Mouse (Mus musculus): ENCODE data around the gene Eva1b. TPM values are rescaled to one million over a fixed set of nuclear protein-coding genes. Genes with fewer than 3 reads are reported as not detected.

The Eva1b gene
- polyA plus RNA-seq, 1 experiment from 2014 or later: 8.1 TPM

DNA sequence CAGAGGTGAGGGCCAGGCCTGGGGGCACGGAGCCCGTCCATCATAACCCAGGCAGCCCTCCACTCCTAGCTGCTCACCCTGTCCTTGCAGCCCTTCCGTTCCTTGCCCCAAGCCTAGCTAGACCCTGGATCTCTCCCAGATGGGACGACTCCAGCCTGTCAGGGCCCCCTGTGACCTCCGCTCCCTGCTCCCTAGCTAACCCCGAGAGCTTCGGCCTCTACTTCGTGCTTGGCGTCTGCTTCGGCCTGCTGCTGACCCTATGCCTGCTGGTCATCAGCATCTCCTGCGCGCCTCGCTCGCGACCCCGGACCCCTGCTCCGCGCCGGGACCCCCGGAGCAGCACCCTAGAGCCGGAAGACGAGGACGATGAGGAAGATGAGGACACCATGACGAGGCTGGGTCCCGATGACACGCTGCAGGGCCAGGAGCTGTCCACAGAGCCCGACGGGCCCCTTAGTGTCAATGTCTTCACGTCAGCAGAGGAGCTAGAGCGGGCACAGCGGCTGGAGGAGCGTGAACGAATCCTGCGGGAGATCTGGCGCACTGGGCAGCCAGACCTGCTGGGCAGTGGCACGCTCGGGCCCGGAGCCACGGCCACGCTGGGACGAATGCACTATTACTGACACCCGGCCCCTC, 1.6 kb downstream of the Eva1b start:
- H3K9ac ChIP-seq: peak overlapping the region; percentile 49
- H3K4me2 ChIP-seq: peak overlapping the region; percentile 66
- peak overlapping the region; percentile 40 for H3K4me3 ChIP-seq
- 23% methylated on average over 42 of the region's 42 CpGs for WGBS
- peak; percentile 14; the same call in 1 of the 2 replicates for ATAC-seq
- H3K27me3 ChIP-seq: peaks cover 61% of the 10 kb centered on the region
- no peaks in the 10 kb centered on the region for H3K9me3 ChIP-seq (replicated peaks)
- H3K27ac ChIP-seq: no peak overlapping the region
- no peaks in the 10 kb centered on the region for H3K36me3 ChIP-seq (ENCODE audit: poor library complexity, severe bottlenecking)
- peaks cover 20% of the 10 kb centered on the region for H3K4me1 ChIP-seq

- H3K27me3 ChIP-seq: peaks cover 61% of the 10 kb centered on the region
- H3K36me3 ChIP-seq (ENCODE audit: poor library complexity, severe bottlenecking): no peaks in the 10 kb centered on the region
- H3K4me2 ChIP-seq: peak overlapping the region; percentile 66; the same call in 1 of the 2 replicates
- ATAC-seq: no peak
- H3K27ac ChIP-seq: no peak overlapping the region
- no peak overlapping the region for H3K9ac ChIP-seq
- no peaks in the 10 kb centered on the region for H3K9me3 ChIP-seq (replicated peaks)
- H3K4me3 ChIP-seq: no peak overlapping the region
- H3K4me1 ChIP-seq: peaks cover 20% of the 10 kb centered on the region
- WGBS: 58% methylated on average over 10 of the region's 10 CpGs
Measured at GRCm38 (mm10) chr4:126149798-126150197, 2.3 kb downstream of the Eva1b start.

DNA sequence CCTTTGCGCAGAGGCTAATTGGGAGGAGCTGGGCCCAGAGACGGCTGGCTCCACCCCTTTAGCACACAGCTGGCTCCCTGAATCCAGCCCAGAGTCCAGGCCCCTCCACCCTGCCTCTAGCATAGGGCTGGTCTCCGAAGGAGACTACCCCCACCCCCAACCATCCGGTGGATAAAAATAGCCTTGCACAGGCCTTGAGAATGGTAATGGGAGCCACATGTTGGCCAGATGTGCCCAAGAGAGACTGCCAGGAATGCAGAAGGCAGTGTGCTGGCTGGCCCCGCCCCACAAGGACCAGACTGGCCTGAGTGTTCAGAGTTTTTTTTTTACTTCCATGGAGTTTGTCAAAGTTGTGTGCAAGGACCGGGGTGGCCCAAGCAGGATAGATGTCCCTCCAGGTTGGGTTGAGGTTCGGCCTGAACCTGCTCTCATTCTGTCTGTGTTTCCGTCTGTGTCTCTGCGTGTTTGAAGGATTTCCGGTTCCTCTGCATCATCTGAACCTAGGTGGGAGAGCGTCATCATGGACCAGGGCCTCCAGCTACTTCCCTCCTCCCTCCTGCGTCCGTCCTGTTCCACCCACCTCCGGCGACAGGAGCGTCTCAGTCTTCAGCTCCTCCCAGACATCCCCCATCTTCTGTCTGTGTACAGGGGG, 2.9 kb downstream of the Eva1b start:
- ATAC-seq: no peak
- no peak overlapping the region for H3K27ac ChIP-seq
- 60% methylated on average over 16 of the region's 16 CpGs for WGBS

DNA sequence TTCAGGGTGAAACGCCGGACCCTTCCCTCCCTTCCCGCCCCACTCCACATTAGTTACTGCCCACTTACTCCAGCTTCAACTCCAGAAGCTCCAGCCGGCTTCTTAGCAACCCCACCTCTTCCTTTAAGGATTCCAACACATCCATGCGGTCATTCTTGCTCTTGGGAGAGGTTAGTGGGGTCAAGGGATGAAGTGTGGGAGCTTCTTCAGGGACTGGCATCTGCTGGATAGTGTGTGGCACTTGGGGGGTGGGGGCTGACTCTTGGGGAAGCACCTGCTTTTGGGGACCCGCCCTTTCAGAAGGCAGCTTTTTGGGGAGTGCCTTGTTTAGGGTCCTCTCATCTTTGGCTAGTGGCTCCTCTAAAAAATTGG, 3.4 kb downstream of the Eva1b start:
- no peaks in the 10 kb centered on the region for H3K9me3 ChIP-seq (replicated peaks)
- H3K9ac ChIP-seq: no peak overlapping the region
- peaks cover 61% of the 10 kb centered on the region for H3K27me3 ChIP-seq
- no peaks in the 10 kb centered on the region for H3K36me3 ChIP-seq (ENCODE audit: poor library complexity, severe bottlenecking)
- no peak for ATAC-seq
- H3K27ac ChIP-seq: no peak overlapping the region
- H3K4me2 ChIP-seq: no peak overlapping the region
- 75% methylated on average over 6 of the region's 6 CpGs for WGBS
- H3K4me1 ChIP-seq: peaks cover 20% of the 10 kb centered on the region
- H3K4me3 ChIP-seq: no peak overlapping the region

More for the DNA sequence above, 2.9 kb downstream of the Eva1b start:
- H3K9ac ChIP-seq: no peak overlapping the region
- H3K4me3 ChIP-seq: no peak overlapping the region
- H3K27me3 ChIP-seq: peaks cover 61% of the 10 kb centered on the region
- no peak overlapping the region for H3K4me2 ChIP-seq
- no peaks in the 10 kb centered on the region for H3K9me3 ChIP-seq (replicated peaks)
- H3K36me3 ChIP-seq (ENCODE audit: poor library complexity, severe bottlenecking): no peaks in the 10 kb centered on the region
- peaks cover 20% of the 10 kb centered on the region for H3K4me1 ChIP-seq

DNA sequence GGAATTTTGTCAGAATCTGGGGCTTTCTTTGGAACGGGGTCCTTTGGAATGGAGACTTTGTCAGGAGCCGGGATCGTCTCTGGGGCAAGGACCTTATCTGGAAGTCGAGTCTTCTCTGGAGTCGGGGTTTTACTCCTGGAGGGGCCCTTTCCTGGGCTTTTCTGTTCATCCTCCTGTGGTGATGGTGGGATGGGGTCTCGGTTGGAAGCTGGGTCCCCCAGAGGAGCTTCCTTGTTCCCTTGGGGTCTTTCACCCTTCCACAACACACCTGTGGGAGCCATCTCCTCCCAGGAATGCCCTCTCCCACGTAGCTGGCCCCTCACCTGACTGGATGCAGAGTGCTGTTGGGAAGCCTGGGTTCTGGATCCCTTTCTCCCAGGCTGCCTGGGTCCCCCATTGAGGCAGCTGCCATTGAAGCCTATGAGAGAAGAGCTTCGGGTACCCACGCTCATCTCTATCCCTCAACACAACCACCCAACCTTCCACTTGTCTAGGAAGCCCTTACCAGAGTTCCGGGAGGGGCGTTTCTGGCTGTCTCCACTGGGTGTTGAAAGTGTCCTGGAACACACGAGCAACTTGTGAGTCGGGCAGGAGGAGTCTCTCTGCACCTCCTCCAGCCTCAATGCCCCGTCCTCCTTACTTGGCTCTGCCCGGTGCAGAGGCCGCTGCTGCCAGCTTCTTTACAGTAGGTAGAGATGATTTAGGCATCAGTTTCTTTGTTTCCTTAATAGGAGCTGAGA, 4.3 kb downstream of the Eva1b start:
- WGBS: 87% methylated on average over 16 of the region's 16 CpGs
- Histone ChIP-seq H3K4me1 (peaks cover 20% of the 10 kb centered on the region), H3K4me3 (no peak overlapping the region), H3K9ac (no peak overlapping the region), H3K9me3 (replicated peaks) (no peaks in the 10 kb centered on the region), H3K27me3 (peaks cover 54% of the 10 kb centered on the region), H3K36me3 (ENCODE audit: poor library complexity, severe bottlenecking) (no peaks in the 10 kb centered on the region), H3K27ac (no peak overlapping the region), H3K4me2 (no peak overlapping the region)
- ATAC-seq: no peak

GRCm38 (mm10) chr4:126152864-126153263, 5.3 kb downstream of the Eva1b start:
- Histone ChIP-seq H3K4me1 (peaks cover 14% of the 10 kb centered on the region), H3K4me3 (no peak overlapping the region), H3K9ac (no peak overlapping the region), H3K9me3 (replicated peaks) (no peaks in the 10 kb centered on the region), H3K27ac (no peak overlapping the region), H3K36me3 (ENCODE audit: poor library complexity, severe bottlenecking) (no peaks in the 10 kb centered on the region), H3K27me3 (peaks cover 44% of the 10 kb centered on the region), H3K4me2 (no peak overlapping the region)
- 57% methylated on average over 14 of the region's 14 CpGs for WGBS
- ATAC-seq: no peak

DNA sequence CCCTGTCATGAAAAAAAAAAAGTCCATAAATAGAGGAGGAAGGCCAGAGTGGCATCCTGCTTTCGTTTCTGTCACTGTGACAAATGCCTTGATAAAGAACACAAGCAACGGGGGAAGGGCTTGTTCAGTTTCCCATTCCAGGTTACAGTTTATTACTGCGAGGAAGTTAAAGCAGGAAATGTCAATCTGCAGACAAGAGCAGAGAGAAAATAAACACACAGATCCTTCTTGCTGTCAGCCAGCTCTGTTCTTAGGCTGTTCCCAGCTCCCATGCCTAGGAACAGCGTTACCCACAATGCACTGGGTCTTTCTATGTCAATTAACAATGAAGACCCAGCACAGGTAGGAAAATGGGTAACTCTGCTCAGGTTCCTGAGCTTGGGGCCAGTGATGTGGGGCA, 7.6 kb downstream of the Eva1b start:
- no peak overlapping the region for H3K4me2 ChIP-seq
- H3K4me3 ChIP-seq: no peak overlapping the region
- WGBS: 74% methylated on average over 4 of the region's 4 CpGs
- no peaks in the 10 kb centered on the region for H3K9me3 ChIP-seq (replicated peaks)
- ATAC-seq: no peak
- H3K9ac ChIP-seq: no peak overlapping the region
- no peak overlapping the region for H3K27ac ChIP-seq
- no peaks in the 10 kb centered on the region for H3K36me3 ChIP-seq (ENCODE audit: poor library complexity, severe bottlenecking)
- H3K4me1 ChIP-seq: no peaks in the 10 kb centered on the region
- peaks cover 21% of the 10 kb centered on the region for H3K27me3 ChIP-seq

- no peak overlapping the region for H3K4me3 ChIP-seq
- ATAC-seq: 0 out of 2 replicates have a peak, but pooled peaks have one; percentile 21
- no peak overlapping the region for H3K27ac ChIP-seq
Measured at GRCm38 (mm10) chr4:126155869-126156268, 8.3 kb downstream of the Eva1b start.

DNA sequence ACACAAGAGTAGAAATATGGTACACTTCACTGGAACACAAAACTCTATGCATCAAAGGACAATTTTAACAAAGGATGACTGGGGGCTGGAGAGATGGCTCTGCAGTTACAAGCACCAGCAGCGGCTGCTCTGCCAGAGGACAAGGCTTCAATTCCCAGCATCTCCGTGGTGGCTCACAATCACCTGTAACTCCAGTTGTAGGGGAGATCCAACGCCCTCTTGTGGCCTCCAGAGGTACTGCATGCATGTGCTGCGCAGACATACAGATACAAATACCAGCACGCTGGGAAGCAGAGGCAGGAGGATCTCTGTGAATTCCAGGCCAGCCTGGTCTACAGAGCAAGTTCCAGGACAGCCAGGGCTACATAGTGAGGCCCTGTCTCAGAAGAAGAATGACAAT, 9.1 kb downstream of the Eva1b start:
- H3K9ac ChIP-seq: no peak overlapping the region
- 56% methylated on average over 5 of the region's 5 CpGs for WGBS
- ATAC-seq: no peak
- no peak overlapping the region for H3K4me2 ChIP-seq
- H3K4me1 ChIP-seq: no peaks in the 10 kb centered on the region
- H3K27ac ChIP-seq: no peak overlapping the region
- H3K27me3 ChIP-seq: peaks cover 7% of the 10 kb centered on the region; the same call in 1 of the 2 replicates
- H3K4me3 ChIP-seq: no peak overlapping the region
- H3K36me3 ChIP-seq (ENCODE audit: poor library complexity, severe bottlenecking): no peaks in the 10 kb centered on the region
- no peaks in the 10 kb centered on the region for H3K9me3 ChIP-seq (replicated peaks)

More at GRCm38 (mm10) chr4:126155869-126156268, 8.3 kb downstream of the Eva1b start:
- H3K4me1 ChIP-seq: no peaks in the 10 kb centered on the region
- H3K9me3 ChIP-seq (replicated peaks): no peaks in the 10 kb centered on the region
- 69% methylated on average over 2 of the region's 2 CpGs for WGBS
- no peak overlapping the region for H3K9ac ChIP-seq
- no peak overlapping the region for H3K4me2 ChIP-seq
- peaks cover 14% of the 10 kb centered on the region for H3K27me3 ChIP-seq
- H3K36me3 ChIP-seq (ENCODE audit: poor library complexity, severe bottlenecking): no peaks in the 10 kb centered on the region

GRCm38 (mm10) chr4:126157562-126157961, 10.0 kb downstream of the Eva1b start:
- Histone ChIP-seq H3K9ac (no peak overlapping the region), H3K27ac (no peak overlapping the region), H3K4me1 (peaks cover 5% of the 10 kb centered on the region), H3K4me3 (no peak overlapping the region), H3K9me3 (replicated peaks) (no peaks in the 10 kb centered on the region), H3K27me3 (no peaks in the 10 kb centered on the region), H3K4me2 (no peak overlapping the region), H3K36me3 (ENCODE audit: poor library complexity, severe bottlenecking) (no peaks in the 10 kb centered on the region)
- ATAC-seq: no peak
- WGBS: 92% methylated on average over 6 of the region's 6 CpGs

GRCm38 (mm10) chr4:126159455-126159854, 11.9 kb downstream of the Eva1b start:
- no peaks in the 10 kb centered on the region for H3K36me3 ChIP-seq (ENCODE audit: poor library complexity, severe bottlenecking)

DNA sequence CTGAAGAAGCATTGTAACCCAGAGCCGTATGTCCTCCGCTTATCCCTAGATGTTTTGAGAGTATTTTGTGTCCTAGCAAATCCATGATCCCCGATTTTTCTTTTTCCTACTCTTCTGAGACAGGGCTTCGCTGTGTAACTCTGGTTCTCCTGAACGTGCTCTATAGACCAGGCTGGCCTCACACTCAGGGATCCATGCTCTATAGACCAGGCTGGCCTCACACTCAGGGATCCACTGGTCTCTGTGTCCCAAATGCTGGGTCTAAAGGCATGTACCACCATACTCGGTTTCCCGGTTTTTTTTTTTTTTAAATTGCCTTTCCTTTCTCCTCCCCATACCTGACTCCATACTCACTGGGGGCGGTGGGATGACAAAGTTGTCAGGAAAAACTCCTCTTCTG, 13.4 kb downstream of the Eva1b start:
- H3K4me1 ChIP-seq: peaks cover 16% of the 10 kb centered on the region
- no peak for ATAC-seq
- H3K36me3 ChIP-seq (ENCODE audit: poor library complexity, severe bottlenecking): peaks cover 11% of the 10 kb centered on the region
- no peak overlapping the region for H3K9ac ChIP-seq
- no peak overlapping the region for H3K4me3 ChIP-seq
- WGBS: 89% methylated on average over 8 of the region's 8 CpGs
- H3K27ac ChIP-seq: no peak overlapping the region
- H3K27me3 ChIP-seq: no peaks in the 10 kb centered on the region
- no peak overlapping the region for H3K4me2 ChIP-seq
- no peaks in the 10 kb centered on the region for H3K9me3 ChIP-seq (replicated peaks)

More at GRCm38 (mm10) chr4:126159455-126159854, 11.9 kb downstream of the Eva1b start:
- no peaks in the 10 kb centered on the region for H3K27me3 ChIP-seq
- WGBS: 81% methylated on average over 8 of the region's 8 CpGs
- H3K4me3 ChIP-seq: no peak overlapping the region
- no peak overlapping the region for H3K27ac ChIP-seq
- H3K9ac ChIP-seq: no peak overlapping the region
- H3K4me1 ChIP-seq: peaks cover 16% of the 10 kb centered on the region
- ATAC-seq: no peak
- no peak overlapping the region for H3K4me2 ChIP-seq
- no peaks in the 10 kb centered on the region for H3K9me3 ChIP-seq (replicated peaks)

Data from forebrain, embryonic 13.5 days (tissue).